Mouse (Mus musculus): ENCODE results near the gene Ccdc30.
A peak's percentile ranks its signal among the peaks of the same experiment; 100 is the strongest.

Ccdc30 gene

GRCm38 (mm10) chr4:119417270-119417669, 1.9 kb upstream of the Ccdc30 start:
- DNase-seq (ENCODE audit: low spot score in 2 of 2): no peak

- DNase-seq (ENCODE audit: low spot score in 2 of 2): no peak
Measured at GRCm38 (mm10) chr4:119412791-119413190, 2.5 kb downstream of the Ccdc30 start.

GRCm38 (mm10) chr4:119411877-119412650, 3.3 kb downstream of the Ccdc30 start:
- DNase-seq (ENCODE audit: low spot score in 2 of 2): no peak

- DNase-seq (ENCODE audit: low spot score in 2 of 2): no peak
Measured at GRCm38 (mm10) chr4:119403431-119403830, 11.9 kb downstream of the Ccdc30 start.

- no peak for DNase-seq (ENCODE audit: low spot score in 2 of 2)
Measured at GRCm38 (mm10) chr4:119400896-119401295, 14.4 kb downstream of the Ccdc30 start.

- DNase-seq (ENCODE audit: low spot score in 2 of 2): no peak
Measured at GRCm38 (mm10) chr4:119398751-119399150, 16.6 kb downstream of the Ccdc30 start.

GRCm38 (mm10) chr4:119390369-119390768, 25.0 kb downstream of the Ccdc30 start:
- peak; percentile 44 to 77 for DNase-seq (ENCODE audit: low spot score in 2 of 2)

- DNase-seq (ENCODE audit: low spot score in 2 of 2): no peak
Measured at GRCm38 (mm10) chr4:119389184-119389583, 26.1 kb downstream of the Ccdc30 start.

GRCm38 (mm10) chr4:119381471-119382190, 33.7 kb downstream of the Ccdc30 start:
- no peak for DNase-seq (ENCODE audit: low spot score in 2 of 2)

- no peak for DNase-seq (ENCODE audit: low spot score in 2 of 2)
Measured at GRCm38 (mm10) chr4:119369460-119369859, 45.9 kb downstream of the Ccdc30 start.

- DNase-seq (ENCODE audit: low spot score in 2 of 2): no peak
Measured at GRCm38 (mm10) chr4:119366758-119367526, 48.4 kb downstream of the Ccdc30 start.

- DNase-seq (ENCODE audit: low spot score in 2 of 2): no peak
Measured at GRCm38 (mm10) chr4:119362231-119362630, 53.1 kb downstream of the Ccdc30 start.

GRCm38 (mm10) chr4:119359196-119359971, 55.9 kb downstream of the Ccdc30 start:
- DNase-seq (ENCODE audit: low spot score in 2 of 2): no peak

GRCm38 (mm10) chr4:119345508-119345907, 69.8 kb downstream of the Ccdc30 start:
- no peak for DNase-seq (ENCODE audit: low spot score in 2 of 2)

- peak in 1 of 2 experiments; percentile 70 for DNase-seq (ENCODE audit: low spot score in 2 of 2)
Measured at GRCm38 (mm10) chr4:119338861-119339361, 76.4 kb downstream of the Ccdc30 start.

GRCm38 (mm10) chr4:119338422-119338821, 76.9 kb downstream of the Ccdc30 start:
- DNase-seq (ENCODE audit: low spot score in 2 of 2): no peak

GRCm38 (mm10) chr4:119333487-119333886, 81.8 kb downstream of the Ccdc30 start:
- DNase-seq (ENCODE audit: low spot score in 2 of 2): no peak

- DNase-seq (ENCODE audit: low spot score in 2 of 2): no peak
Measured at GRCm38 (mm10) chr4:119320896-119321550, 94.3 kb downstream of the Ccdc30 start.

- peak; percentile 93 to 96 for DNase-seq (ENCODE audit: low spot score in 2 of 2)
Measured at GRCm38 (mm10) chr4:119320131-119320830, 95.0 kb downstream of the Ccdc30 start, which contains the start of gene Ppih. Gene Ppih (minus strand): TSS chr4:119320546.

GRCm38 (mm10) chr4:119313756-119314155, 101.6 kb downstream of the Ccdc30 start:
- DNase-seq (ENCODE audit: low spot score in 2 of 2): no peak

Data from spleen, postnatal 4 days (tissue).